Mouse (Mus musculus) monocyte, adult 59 days (primary cell): ENCODE data around the gene Kcnn4. TPM values are rescaled to one million over a fixed set of nuclear protein-coding genes. Genes with fewer than 3 reads are reported as not detected.

Experiments used
- total RNA-seq, 2 experiments: library from RNA; stranded (reverse); gene quantifications; one replicate each; pipeline ENCODE4 v1.2.4; 2023

The Kcnn4 gene
- 10 to 100 TPM; 12.7 to 20.6 TPM for total RNA-seq

GRCm38 (mm10) chr7:24369731-24370541 is at the start of gene Kcnn4:
TSS of gene Kcnn4 (plus strand) at chr7:24370263.

GRCm38 (mm10) chr7:24333304-24333986 is 36.6 kb upstream of the Kcnn4 start, which contains the start of gene Tescl:
TSS of gene Tescl (minus strand) at chr7:24333936.

GRCm38 (mm10) chr7:24348896-24349295 is 21.2 kb upstream of the Kcnn4 start, which contains the start of gene Lypd5:
TSS of gene Lypd5 (plus strand) at chr7:24349196.

GRCm38 (mm10) chr7:24399256-24400081 is 29.4 kb downstream of the Kcnn4 start, which contains the start of gene Smg9:
TSS of gene Smg9 (plus strand) at chr7:24399619.

Other genes starting within 250 kb of the Kcnn4 start
- gene Zfp235, start 236.1 kb upstream of the Kcnn4 start, total RNA-seq: 1 to 10 TPM; 4.7 to 5.1 TPM
- gene Zfp114, start 195.2 kb upstream of the Kcnn4 start, total RNA-seq: not detected
- gene Zfp111, start 158.8 kb upstream of the Kcnn4 start, total RNA-seq: 1 to 10 TPM; 3.3 to 4.2 TPM
- 1 to 10 TPM; 2.3 to 2.6 TPM for gene Zfp109, start 132.7 kb upstream of the Kcnn4 start, total RNA-seq
- under 1 TPM; 0.46 to 0.50 TPM for gene Zfp108, start 115.5 kb upstream of the Kcnn4 start, total RNA-seq
- gene Zfp93, start 99.8 kb upstream of the Kcnn4 start, total RNA-seq: under 1 TPM; 0.13 to 0.91 TPM
- gene Zfp61, start 69.0 kb upstream of the Kcnn4 start, total RNA-seq: 1 to 10 TPM; 5.7 to 8.2 TPM
- gene Zfp94, start 53.6 kb upstream of the Kcnn4 start, total RNA-seq: 1 to 10 TPM; 1.8 to 2.2 TPM
- not detected for gene Tescl, start 36.3 kb upstream of the Kcnn4 start, total RNA-seq
- not detected for gene Lypd5, start 21.1 kb upstream of the Kcnn4 start, total RNA-seq
- gene Smg9, start 29.4 kb downstream of the Kcnn4 start, total RNA-seq: 10 to 100 TPM; 55.8 to 62.5 TPM
- 1 to 10 TPM; 3.3 to 8.2 TPM for gene Irgc1, start 82.0 kb downstream of the Kcnn4 start, total RNA-seq
- 100 to 1,000 TPM; 744 to 846 TPM for gene Plaur, start 92.2 kb downstream of the Kcnn4 start, total RNA-seq
- gene Cadm4, start 111.8 kb downstream of the Kcnn4 start, total RNA-seq: not detected
- under 1 TPM; 0.55 to 0.61 TPM for gene Zfp428, start 136.7 kb downstream of the Kcnn4 start, total RNA-seq
- gene AC161166.1, start 142.2 kb downstream of the Kcnn4 start, total RNA-seq: not detected
- 1 to 10 TPM; 6.0 to 6.3 TPM for gene Irgq, start 160.4 kb downstream of the Kcnn4 start, total RNA-seq
- gene Pinlyp, start 175.9 kb downstream of the Kcnn4 start, total RNA-seq: not detected
- 10 to 100 TPM; 35.1 to 39.1 TPM for gene Xrcc1, start 176.0 kb downstream of the Kcnn4 start, total RNA-seq
- gene Ethe1, start 217.3 kb downstream of the Kcnn4 start, total RNA-seq: 10 to 100 TPM; 34.1 to 40.4 TPM
- not detected for gene Zfp575, start 217.4 kb downstream of the Kcnn4 start, total RNA-seq
- 1 to 10 TPM; 7.5 to 7.8 TPM for gene Phldb3, start 240.5 kb downstream of the Kcnn4 start, total RNA-seq